Mouse (Mus musculus) small intestine, adult 2 months (tissue): ENCODE measurements around the gene Oas1f. TPM values are rescaled to one million over a fixed set of nuclear protein-coding genes. Genes with fewer than 3 reads are reported as not detected.

Experiments used
- H3K27ac ChIP-seq: fragments of 200-500 bp; 2 replicates; pipeline ENCODE4 v1.5.1; 2012; ENCODE audit warnings: low read depth, low read length, control low read depth, inconsistent platforms; ENCODE audit not compliant: insufficient read depth
- H3K27me3 ChIP-seq: fragments of 200-500 bp; 2 replicates; pipeline ENCODE4 v1.6.1; 2012; ENCODE audit warnings: mild to moderate bottlenecking, moderate library complexity, low read length, inconsistent platforms; ENCODE audit not compliant: control insufficient read depth, insufficient read depth
- H3K36me3 ChIP-seq: fragments of 200-500 bp; 2 replicates; pipeline ENCODE4 v1.6.1; 2012; ENCODE audit warnings: mild to moderate bottlenecking, low read length, control low read depth, inconsistent platforms; ENCODE audit not compliant: control insufficient read depth, insufficient read depth
- H3K4me1 ChIP-seq: fragments of 200-500 bp; 2 replicates; pipeline ENCODE4 v1.6.1; 2012; ENCODE audit warnings: low read length, inconsistent platforms, mixed read lengths; ENCODE audit not compliant: control insufficient read depth, insufficient read depth, insufficient read length
- H3K4me3 ChIP-seq: fragments of 200-500 bp; 2 replicates; pipeline ENCODE4 v1.5.1; 2012; ENCODE audit warnings: low read depth, mild to moderate bottlenecking, control low read depth, inconsistent platforms, low read length, moderate library complexity
- CTCF ChIP-seq: fragments of 200-500 bp; IDR thresholded peaks from 2 replicates; pipeline ENCODE4 v1.5.1; 2012; ENCODE audit warnings: low read depth, mild to moderate bottlenecking, control low read depth, inconsistent platforms, low read length, moderate library complexity, mixed read lengths; ENCODE audit not compliant: insufficient replicate concordance, insufficient read length; ENCODE audit errors: extremely low read depth
- POLR2A ChIP-seq: fragments of 200-500 bp; IDR thresholded peaks from 2 replicates; pipeline ENCODE4 v1.6.1; 2012; ENCODE audit warnings: low read depth, mild to moderate bottlenecking, control low read depth, inconsistent platforms, low read length, moderate library complexity
- WGBS: fragments of 180-500 bp; shearing (Covaris S2); methylation state at CpG from one replicate; pipeline ENCODE4 v1.1.7; 2018; 5-methylcytosine and 5-hydroxymethylcytosine counted together
- polyA plus RNA-seq: library from polyadenylated mRNA; depleted of rRNA; stranded (reverse); fragments of >200 nt; gene quantifications from 2 replicates; pipeline ENCODE4 v1.2.3, GENCODE M21; 2012

Oas1f gene
- polyA plus RNA-seq, 1 experiment, result 0.19 TPM

- no peaks in the 10 kb centered on the region for H3K27me3 ChIP-seq
- no peak overlapping the region for H3K4me3 ChIP-seq
- TF ChIP-seq CTCF, result peak; percentile 56; the same call in 1 of the 2 replicates
- no peak for TF ChIP-seq POLR2A
- peaks cover 3% of the 10 kb centered on the region; the same call in 1 of the 2 replicates for H3K4me1 ChIP-seq
- H3K36me3 ChIP-seq, result peaks cover 8% of the 10 kb centered on the region; the same call in 1 of the 2 replicates
- WGBS, result 66% methylated on average over 3 of the region's 3 CpGs
- no peak overlapping the region for H3K27ac ChIP-seq
Observed at GRCm38 (mm10) chr5:120815949-120816348, 31.2 kb upstream of the Oas1f start.

- Histone ChIP-seq H3K36me3 (peaks cover 13% of the 10 kb centered on the region; the same call in 1 of the 2 replicates), H3K27me3 (no peaks in the 10 kb centered on the region), H3K4me3 (no peak overlapping the region), H3K27ac (no peak overlapping the region), H3K4me1 (no peaks in the 10 kb centered on the region)
- no peak for TF ChIP-seq CTCF
Observed at GRCm38 (mm10) chr5:120818999-120819398, 28.2 kb upstream of the Oas1f start.

- Histone ChIP-seq H3K27ac (no peak overlapping the region), H3K4me1 (no peaks in the 10 kb centered on the region), H3K36me3 (no peaks in the 10 kb centered on the region), H3K4me3 (no peak overlapping the region), H3K27me3 (peaks cover 6% of the 10 kb centered on the region; the same call in 1 of the 2 replicates)
- TF ChIP-seq CTCF, result no peak
- no peak for TF ChIP-seq POLR2A
- WGBS, result 71% methylated on average over 4 of the region's 4 CpGs
Observed at GRCm38 (mm10) chr5:120831031-120831430, 16.1 kb upstream of the Oas1f start.

- Histone ChIP-seq H3K36me3 (no peaks in the 10 kb centered on the region), H3K4me1 (no peaks in the 10 kb centered on the region), H3K27ac (no peak overlapping the region), H3K27me3 (peaks cover 6% of the 10 kb centered on the region; the same call in 1 of the 2 replicates), H3K4me3 (no peak overlapping the region)
- no peak for TF ChIP-seq CTCF
- no peak for TF ChIP-seq POLR2A
- WGBS, result 13% methylated on average over 17 of the region's 17 CpGs
Observed at GRCm38 (mm10) chr5:120833335-120834280, 13.6 kb upstream of the Oas1f start.

GRCm38 (mm10) chr5:120836731-120837585 lies 10.2 kb upstream of the Oas1f start:
- H3K4me1 ChIP-seq, result no peaks in the 10 kb centered on the region
- no peak for TF ChIP-seq POLR2A
- TF ChIP-seq CTCF, result peak; percentile 61; the same call in 1 of the 2 replicates
- WGBS, result 17% methylated on average over 8 of the region's 8 CpGs

GRCm38 (mm10) chr5:120844713-120845112 lies 2.5 kb upstream of the Oas1f start:
- TF ChIP-seq CTCF, result no peak
- TF ChIP-seq POLR2A, result no peak
- H3K4me1 ChIP-seq, result peaks cover 5% of the 10 kb centered on the region; the same call in 1 of the 2 replicates
- whole genome bisulfite sequencing, result 15% methylated on average over 3 of the region's 3 CpGs
- H3K36me3 ChIP-seq, result no peaks in the 10 kb centered on the region
- no peak overlapping the region for H3K4me3 ChIP-seq
- H3K27ac ChIP-seq, result no peak overlapping the region
- no peaks in the 10 kb centered on the region for H3K27me3 ChIP-seq

More at GRCm38 (mm10) chr5:120836731-120837585, 10.2 kb upstream of the Oas1f start:
- Histone ChIP-seq H3K27me3 (peaks cover 6% of the 10 kb centered on the region; the same call in 1 of the 2 replicates), H3K4me3 (no peak overlapping the region), H3K27ac (no peak overlapping the region), H3K36me3 (no peaks in the 10 kb centered on the region)
